Mouse (Mus musculus) hindbrain, embryonic 13.5 days (tissue): ENCODE measurements at regions not wholly inside any gene's neighbourhood (a gene's known extent, or its start where the extent isn't known, plus 50 kb on each side); places are given as distances from the start of the nearest gene placed in this dataset.

ENCODE experiments used
- ATAC-seq: fragments of 200-750 bp; cut with Nextera tagmentation; 2 replicates; pipeline ENCODE4 v1.8.0; 2017; ENCODE audit warnings: moderate TSS enrichment; ENCODE audit not compliant: low FRiP score
- H3K27ac ChIP-seq: fragments of 300-500 bp; sonication (generic); 2 replicates; pipeline ENCODE4 v1.5.1; 2015; ENCODE audit warnings: inconsistent platforms, mild to moderate bottlenecking, moderate library complexity
- H3K27me3 ChIP-seq: fragments of 300-500 bp; sonication (generic); 2 replicates; pipeline ENCODE4 v1.6.1; 2015; ENCODE audit warnings: mild to moderate bottlenecking, inconsistent platforms
- H3K36me3 ChIP-seq: fragments of 300-500 bp; sonication (generic); 2 replicates; pipeline ENCODE4 v1.6.1; 2015; ENCODE audit warnings: mild to moderate bottlenecking, inconsistent platforms
- H3K4me1 ChIP-seq: fragments of 300-500 bp; sonication (generic); replicated peaks from 2 replicates; pipeline ENCODE4 v1.6.1; 2015; ENCODE audit warnings: inconsistent platforms
- H3K4me2 ChIP-seq: fragments of 300-500 bp; sonication (generic); 2 replicates; pipeline ENCODE4 v1.6.1; 2015; ENCODE audit warnings: inconsistent platforms, mild to moderate bottlenecking, moderate library complexity
- H3K4me3 ChIP-seq: fragments of 300-500 bp; sonication (generic); 2 replicates; pipeline ENCODE4 v1.5.1; 2015; ENCODE audit warnings: mild to moderate bottlenecking, inconsistent platforms
- H3K9ac ChIP-seq: fragments of 300-500 bp; sonication (generic); 2 replicates; pipeline ENCODE4 v1.6.1; 2015; ENCODE audit warnings: mild to moderate bottlenecking, inconsistent platforms
- H3K9me3 ChIP-seq: fragments of 300-500 bp; sonication (generic); 2 replicates; pipeline ENCODE4 v1.6.1; 2016; ENCODE audit warnings: inconsistent platforms
- WGBS: fragments of 180-500 bp; shearing (Covaris S2); methylation state at CpG from one replicate; pipeline ENCODE4 v1.1.7; 2015; 5-methylcytosine and 5-hydroxymethylcytosine counted together

GRCm38 (mm10) chr17:77819698-77820097 lies 380.4 kb upstream of the Crim1 start:
- Histone ChIP-seq H3K4me2 (no peak overlapping the region), H3K27me3 (no peaks in the 10 kb centered on the region), H3K9me3 (no peaks in the 10 kb centered on the region), H3K4me1 (no peaks in the 10 kb centered on the region), H3K4me3 (no peak overlapping the region), H3K9ac (no peak overlapping the region), H3K36me3 (no peaks in the 10 kb centered on the region), H3K27ac (no peak overlapping the region)
- 80% methylated on average over 8 of the region's 8 CpGs for WGBS
- ATAC-seq = no peak

DNA sequence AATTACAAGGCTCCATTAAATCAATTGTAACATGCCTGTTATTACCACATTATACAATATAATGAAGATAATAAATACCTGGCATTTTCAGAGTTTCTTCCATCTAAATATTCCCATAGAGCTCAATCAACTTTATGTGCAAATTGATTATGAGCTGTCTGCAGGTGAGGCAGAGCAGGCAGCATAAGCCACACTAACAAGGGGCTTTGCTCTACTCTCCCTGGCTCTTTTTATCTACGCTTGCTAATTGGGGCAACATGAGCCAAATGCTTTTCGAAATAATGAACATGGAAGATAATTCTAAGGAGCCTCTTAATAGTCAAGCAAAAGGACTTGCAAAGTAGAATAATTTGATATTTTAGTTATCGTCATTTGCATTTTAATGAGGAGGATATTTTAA lies 356.1 kb upstream of the Crim1 start:
- no peak overlapping the region for H3K4me2 ChIP-seq
- WGBS = 88% methylated on average over 3 of the region's 3 CpGs

GRCm38 (mm10) chr17:77874497-77874896 lies 325.6 kb upstream of the Crim1 start:
- H3K27ac ChIP-seq = no peak overlapping the region
- H3K4me2 ChIP-seq = no peak overlapping the region
- H3K36me3 ChIP-seq = no peaks in the 10 kb centered on the region
- no peak for ATAC-seq
- H3K4me1 ChIP-seq = no peaks in the 10 kb centered on the region
- 89% methylated on average over 3 of the region's 3 CpGs for WGBS
- no peaks in the 10 kb centered on the region for H3K27me3 ChIP-seq
- no peak overlapping the region for H3K4me3 ChIP-seq
- H3K9ac ChIP-seq = no peak overlapping the region
- no peaks in the 10 kb centered on the region for H3K9me3 ChIP-seq

More for the DNA sequence above, 356.1 kb upstream of the Crim1 start:
- ATAC-seq = no peak
- H3K9ac ChIP-seq = no peak overlapping the region
- H3K9me3 ChIP-seq = no peaks in the 10 kb centered on the region
- H3K27ac ChIP-seq = no peak overlapping the region
- no peaks in the 10 kb centered on the region for H3K36me3 ChIP-seq
- H3K27me3 ChIP-seq = no peaks in the 10 kb centered on the region
- H3K4me1 ChIP-seq = no peaks in the 10 kb centered on the region
- no peak overlapping the region for H3K4me3 ChIP-seq

DNA sequence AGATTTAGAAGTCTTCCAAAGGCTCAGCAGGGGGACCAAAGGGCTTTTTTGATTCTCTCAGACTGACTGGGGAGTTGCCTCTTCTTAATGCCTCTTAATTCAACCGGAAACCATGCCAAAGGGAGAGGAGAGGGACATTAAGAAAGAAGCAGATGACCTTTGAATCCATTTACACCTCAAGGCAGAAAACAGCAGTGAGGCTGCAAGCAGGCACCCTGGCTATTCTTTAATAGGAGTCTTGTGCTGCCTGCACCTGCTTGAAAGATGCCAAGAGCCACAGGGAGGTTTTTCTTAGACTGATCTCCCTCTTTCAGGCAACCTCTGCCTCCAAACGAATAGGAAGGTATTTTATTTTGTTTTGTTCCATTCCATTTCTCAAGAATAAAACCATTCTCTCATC lies 323.0 kb upstream of the Crim1 start:
- H3K9ac ChIP-seq = no peak overlapping the region
- ATAC-seq = no peak
- H3K36me3 ChIP-seq = no peaks in the 10 kb centered on the region
- no peak overlapping the region for H3K27ac ChIP-seq
- no peaks in the 10 kb centered on the region for H3K9me3 ChIP-seq
- H3K4me2 ChIP-seq = no peak overlapping the region
- no peak overlapping the region for H3K4me3 ChIP-seq
- WGBS = 32% methylated on average over 2 of the region's 2 CpGs
- H3K27me3 ChIP-seq = no peaks in the 10 kb centered on the region
- H3K4me1 ChIP-seq = no peaks in the 10 kb centered on the region

DNA sequence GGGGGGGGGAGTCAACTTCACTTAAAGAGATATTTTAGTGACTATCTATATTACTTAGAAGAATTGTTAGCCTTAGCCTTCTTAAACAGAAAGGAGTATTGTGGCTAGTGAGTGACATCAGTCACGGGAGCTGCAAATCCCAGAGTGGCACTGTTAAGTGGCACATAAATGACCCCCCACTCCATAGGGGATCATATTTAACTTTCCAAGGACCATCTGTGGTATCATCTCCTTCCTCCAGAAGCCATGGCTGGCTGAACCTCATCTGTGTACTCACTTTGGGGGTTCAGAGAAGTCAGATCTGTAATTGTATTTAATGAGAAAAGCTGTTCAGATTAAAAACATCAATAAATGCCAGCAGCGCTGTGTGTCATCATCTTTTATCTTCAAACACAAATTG lies 314.9 kb upstream of the Crim1 start:
- H3K27ac ChIP-seq = no peak overlapping the region
- H3K27me3 ChIP-seq = no peaks in the 10 kb centered on the region
- no peak overlapping the region for H3K4me3 ChIP-seq
- H3K9me3 ChIP-seq = no peaks in the 10 kb centered on the region
- peak; percentile 36; the same call in 1 of the 2 replicates for ATAC-seq
- WGBS = 45% methylated on average over 2 of the region's 2 CpGs
- no peaks in the 10 kb centered on the region for H3K36me3 ChIP-seq
- no peaks in the 10 kb centered on the region; the same call in 1 of the 2 replicates for H3K4me1 ChIP-seq
- no peak overlapping the region for H3K4me2 ChIP-seq
- H3K9ac ChIP-seq = no peak overlapping the region

GRCm38 (mm10) chr17:77889147-77889546 lies 310.9 kb upstream of the Crim1 start:
- H3K4me2 ChIP-seq = no peak overlapping the region
- no peak overlapping the region for H3K9ac ChIP-seq
- no peaks in the 10 kb centered on the region for H3K9me3 ChIP-seq
- no peaks in the 10 kb centered on the region for H3K27me3 ChIP-seq
- ATAC-seq = no peak
- WGBS = 58% methylated on average over 2 of the region's 2 CpGs
- H3K4me3 ChIP-seq = no peak overlapping the region
- no peaks in the 10 kb centered on the region; the same call in 1 of the 2 replicates for H3K4me1 ChIP-seq
- no peaks in the 10 kb centered on the region for H3K36me3 ChIP-seq
- H3K27ac ChIP-seq = no peak overlapping the region

- no peak for ATAC-seq
- Histone ChIP-seq H3K27me3 (no peaks in the 10 kb centered on the region), H3K9ac (no peak overlapping the region), H3K9me3 (no peaks in the 10 kb centered on the region), H3K4me2 (no peak overlapping the region), H3K4me3 (no peak overlapping the region), H3K36me3 (no peaks in the 10 kb centered on the region), H3K4me1 (no peaks in the 10 kb centered on the region), H3K27ac (no peak overlapping the region)
- 94% methylated on average over 3 of the region's 3 CpGs for WGBS
Observed at GRCm38 (mm10) chr17:77904412-77904811, 295.6 kb upstream of the Crim1 start.

GRCm38 (mm10) chr17:77913962-77914450 lies 286.0 kb upstream of the Crim1 start:
- no peak overlapping the region for H3K27ac ChIP-seq
- no peaks in the 10 kb centered on the region for H3K9me3 ChIP-seq
- H3K9ac ChIP-seq = no peak overlapping the region
- no peaks in the 10 kb centered on the region for H3K4me1 ChIP-seq
- 90% methylated on average over 4 of the region's 4 CpGs for WGBS
- no peaks in the 10 kb centered on the region for H3K36me3 ChIP-seq
- ATAC-seq = no peak
- no peaks in the 10 kb centered on the region for H3K27me3 ChIP-seq
- no peak overlapping the region for H3K4me3 ChIP-seq
- no peak overlapping the region for H3K4me2 ChIP-seq

- no peak overlapping the region for H3K9ac ChIP-seq
- H3K4me2 ChIP-seq = no peak overlapping the region
- H3K36me3 ChIP-seq = no peaks in the 10 kb centered on the region
- no peak overlapping the region for H3K4me3 ChIP-seq
- WGBS = 61% methylated on average over 3 of the region's 3 CpGs
- ATAC-seq = peak; percentile 52; the same call in 1 of the 2 replicates
- H3K9me3 ChIP-seq = no peaks in the 10 kb centered on the region; the same call in 1 of the 2 replicates
- no peaks in the 10 kb centered on the region for H3K27me3 ChIP-seq
- peaks cover 8% of the 10 kb centered on the region for H3K4me1 ChIP-seq
- H3K27ac ChIP-seq = peak overlapping the region; percentile 50
Observed at GRCm38 (mm10) chr17:77930253-77930652, 269.8 kb upstream of the Crim1 start.

- no peak overlapping the region for H3K4me2 ChIP-seq
- no peak overlapping the region for H3K4me3 ChIP-seq
- no peaks in the 10 kb centered on the region for H3K27me3 ChIP-seq
- H3K4me1 ChIP-seq = peaks cover 8% of the 10 kb centered on the region
- ATAC-seq = peak; percentile 73
- H3K9me3 ChIP-seq = no peaks in the 10 kb centered on the region
- no peak overlapping the region for H3K9ac ChIP-seq
- no peak overlapping the region for H3K27ac ChIP-seq
- WGBS = 37% methylated on average over 6 of the region's 6 CpGs
- H3K36me3 ChIP-seq = no peaks in the 10 kb centered on the region
Observed at GRCm38 (mm10) chr17:77930967-77931591, 269.0 kb upstream of the Crim1 start.

DNA sequence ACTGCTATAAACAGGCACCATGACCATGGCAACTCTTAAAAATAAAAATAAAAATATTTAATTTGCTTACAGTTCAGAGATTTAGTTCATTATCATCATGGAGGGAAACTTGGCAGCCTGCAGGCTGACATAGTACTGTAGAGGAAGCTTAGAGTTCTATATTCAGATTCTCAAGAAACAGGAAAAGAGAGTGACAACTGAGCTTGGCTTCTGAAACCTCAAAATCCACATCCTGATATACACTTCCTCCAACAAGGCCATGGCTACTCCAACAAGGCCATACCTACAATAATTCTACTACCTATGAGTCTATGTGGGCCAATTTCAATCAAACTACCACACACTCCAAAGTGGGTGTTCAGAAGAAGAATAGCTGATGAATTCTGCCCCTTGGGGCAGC lies 266.9 kb upstream of the Crim1 start:
- peaks cover 8% of the 10 kb centered on the region for H3K4me1 ChIP-seq
- no peak overlapping the region for H3K4me2 ChIP-seq
- no peak overlapping the region for H3K4me3 ChIP-seq
- no peak for ATAC-seq
- no peak overlapping the region for H3K27ac ChIP-seq
- H3K9me3 ChIP-seq = no peaks in the 10 kb centered on the region
- H3K36me3 ChIP-seq = no peaks in the 10 kb centered on the region
- H3K9ac ChIP-seq = no peak overlapping the region
- H3K27me3 ChIP-seq = no peaks in the 10 kb centered on the region

DNA sequence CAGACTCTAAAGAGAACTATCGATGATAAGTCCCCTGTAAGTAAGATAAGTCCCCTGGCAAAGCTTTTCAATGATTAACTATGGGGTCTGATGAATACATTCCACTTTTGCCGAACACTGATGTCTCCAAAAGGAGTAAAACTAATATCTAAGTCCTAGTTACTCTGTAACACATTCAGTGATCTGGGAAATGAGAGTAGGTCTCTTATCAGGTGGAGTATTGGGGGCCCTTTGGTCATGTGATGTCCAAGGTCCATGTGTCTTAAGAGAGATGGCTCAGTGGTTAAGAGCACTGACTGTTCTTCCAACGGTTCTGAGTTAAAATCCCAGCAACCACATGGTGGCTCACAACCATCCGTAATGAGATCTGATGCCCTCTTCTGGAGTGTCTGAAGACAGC lies 242.0 kb upstream of the Crim1 start:
- no peaks in the 10 kb centered on the region for H3K27me3 ChIP-seq
- H3K36me3 ChIP-seq = no peaks in the 10 kb centered on the region
- ATAC-seq = no peak
- no peak overlapping the region for H3K4me2 ChIP-seq
- no peak overlapping the region for H3K27ac ChIP-seq
- H3K9ac ChIP-seq = no peak overlapping the region
- no peaks in the 10 kb centered on the region for H3K4me1 ChIP-seq
- WGBS = 90% methylated on average over 4 of the region's 4 CpGs
- H3K9me3 ChIP-seq = no peaks in the 10 kb centered on the region
- H3K4me3 ChIP-seq = no peak overlapping the region

- Histone ChIP-seq H3K27me3 (no peaks in the 10 kb centered on the region), H3K9ac (no peak overlapping the region), H3K4me2 (no peak overlapping the region), H3K36me3 (no peaks in the 10 kb centered on the region), H3K27ac (no peak overlapping the region), H3K4me3 (no peak overlapping the region), H3K4me1 (no peaks in the 10 kb centered on the region), H3K9me3 (no peaks in the 10 kb centered on the region)
- ATAC-seq = no peak
- WGBS = 79% methylated on average over 5 of the region's 5 CpGs
Observed at GRCm38 (mm10) chr17:77961296-77961695, 238.8 kb upstream of the Crim1 start.
